Mouse (Mus musculus) erythroblast, embryonic 14.5 days (primary cell): Measurements from ENCODE around the gene Tmem74b.

ENCODE experiments used
- GATA1 ChIP-seq: IDR thresholded peaks from 2 replicates; pipeline ENCODE4 v1.6.1; 2012; ENCODE audit warnings: low read length, inconsistent platforms, mixed read lengths
- TAL1 ChIP-seq: IDR thresholded peaks from 3 replicates; pipeline ENCODE4 v1.6.1; 2012; ENCODE audit warnings: low read length, inconsistent platforms, mixed read lengths

- no peak for TF ChIP-seq GATA1
- no peak for TF ChIP-seq TAL1
Measured at GRCm38 (mm10) chr2:151712647-151713046, 10.8 kb downstream of the Tmem74b start.
